Mouse (Mus musculus): ENCODE data around the gene Inafm2. TPM values are rescaled to one million over a fixed set of nuclear protein-coding genes. Genes with fewer than 3 reads are reported as not detected.

The Inafm2 gene
- polyA plus RNA-seq, 1 experiment, result 8.7 TPM

GRCm38 (mm10) chr2:118779504-118780480 lies 34.2 kb downstream of the Inafm2 start, which contains the start of gene Disp2:
Disp2 (plus strand) TSS chr2:118779719.
- DNase-seq (ENCODE audit: low read depth in 1 of 2, low spot score in 2 of 2), result peak; percentile 39 to 81
- Histone ChIP-seq H3K27me3 (ENCODE audit: control insufficient read depth, insufficient read depth, low read length) (no peaks in the 10 kb centered on the region), H3K27ac (ENCODE audit: insufficient read depth, low read length) (no peak within 1 kb of the TSS), H3K4me3 (ENCODE audit: extremely low read depth, insufficient read depth, insufficient read length) (peak within 1 kb of the TSS; percentile 28; the same call in 1 of the 2 replicates), H3K36me3 (ENCODE audit: control insufficient read depth, insufficient read depth, low read length) (no peaks in the 10 kb centered on the region), H3K4me1 (ENCODE audit: control insufficient read depth, insufficient read depth, insufficient read length) (no peaks in the 10 kb centered on the region; the same call in 1 of the 2 replicates)
- 12% methylated on average over 39 of the region's 39 CpGs for WGBS
- TF ChIP-seq CTCF (IDR thresholded peaks at IDR 0.05; ENCODE audit: extremely low read depth, insufficient read depth, insufficient read length, insufficient replicate concordance) (no peak), POLR2A (IDR thresholded peaks at IDR 0.05; ENCODE audit: low read depth, low read length) (no peak)

GRCm38 (mm10) chr2:118781115-118781514 lies 35.6 kb downstream of the Inafm2 start:
- Histone ChIP-seq H3K36me3 (ENCODE audit: control insufficient read depth, insufficient read depth, low read length) (no peaks in the 10 kb centered on the region), H3K27ac (ENCODE audit: insufficient read depth, low read length) (no peak overlapping the region), H3K27me3 (ENCODE audit: control insufficient read depth, insufficient read depth, low read length) (no peaks in the 10 kb centered on the region), H3K4me3 (ENCODE audit: extremely low read depth, insufficient read depth, insufficient read length) (no peak overlapping the region), H3K4me1 (ENCODE audit: control insufficient read depth, insufficient read depth, insufficient read length) (no peaks in the 10 kb centered on the region; the same call in 1 of the 2 replicates)
- TF ChIP-seq CTCF (IDR thresholded peaks at IDR 0.05; ENCODE audit: extremely low read depth, insufficient read depth, insufficient read length, insufficient replicate concordance), result no peak
- no peak for TF ChIP-seq POLR2A (IDR thresholded peaks at IDR 0.05; ENCODE audit: low read depth, low read length)
- WGBS, result 65% methylated on average over 1 of the region's 1 CpGs
- no peak for DNase-seq (ENCODE audit: low read depth in 1 of 2, low spot score in 2 of 2)

- H3K27me3 ChIP-seq (ENCODE audit: control insufficient read depth, insufficient read depth, low read length), result no peaks in the 10 kb centered on the region
- no peak overlapping the region for H3K4me3 ChIP-seq (ENCODE audit: extremely low read depth, insufficient read depth, insufficient read length)
- WGBS, result 53% methylated on average over 4 of the region's 4 CpGs
- DNase-seq (ENCODE audit: low read depth in 1 of 2, low spot score in 2 of 2), result no peak
- no peaks in the 10 kb centered on the region for H3K36me3 ChIP-seq (ENCODE audit: control insufficient read depth, insufficient read depth, low read length)
- no peak overlapping the region for H3K27ac ChIP-seq (ENCODE audit: insufficient read depth, low read length)
- H3K4me1 ChIP-seq (ENCODE audit: control insufficient read depth, insufficient read depth, insufficient read length), result no peaks in the 10 kb centered on the region; the same call in 1 of the 2 replicates
- TF ChIP-seq CTCF (IDR thresholded peaks at IDR 0.05; ENCODE audit: extremely low read depth, insufficient read depth, insufficient read length, insufficient replicate concordance) (no peak), POLR2A (IDR thresholded peaks at IDR 0.05; ENCODE audit: low read depth, low read length) (no peak)
Measured at GRCm38 (mm10) chr2:118782303-118782702, 36.7 kb downstream of the Inafm2 start.

GRCm38 (mm10) chr2:118783093-118783492 lies 37.5 kb downstream of the Inafm2 start:
- Histone ChIP-seq H3K4me3 (ENCODE audit: extremely low read depth, insufficient read depth, insufficient read length) (no peak overlapping the region), H3K27me3 (ENCODE audit: control insufficient read depth, insufficient read depth, low read length) (no peaks in the 10 kb centered on the region), H3K4me1 (ENCODE audit: control insufficient read depth, insufficient read depth, insufficient read length) (no peaks in the 10 kb centered on the region; the same call in 1 of the 2 replicates), H3K36me3 (ENCODE audit: control insufficient read depth, insufficient read depth, low read length) (no peaks in the 10 kb centered on the region), H3K27ac (ENCODE audit: insufficient read depth, low read length) (no peak overlapping the region)
- TF ChIP-seq POLR2A (IDR thresholded peaks at IDR 0.05; ENCODE audit: low read depth, low read length) (no peak), CTCF (IDR thresholded peaks at IDR 0.05; ENCODE audit: extremely low read depth, insufficient read depth, insufficient read length, insufficient replicate concordance) (no peak)
- WGBS, result 58% methylated on average over 5 of the region's 5 CpGs
- DNase-seq (ENCODE audit: low read depth in 1 of 2, low spot score in 2 of 2), result no peak

- H3K36me3 ChIP-seq (ENCODE audit: control insufficient read depth, insufficient read depth, low read length), result no peaks in the 10 kb centered on the region
- H3K27ac ChIP-seq (ENCODE audit: insufficient read depth, low read length), result no peak overlapping the region
- H3K4me1 ChIP-seq (ENCODE audit: control insufficient read depth, insufficient read depth, insufficient read length), result no peaks in the 10 kb centered on the region; the same call in 1 of the 2 replicates
- no peaks in the 10 kb centered on the region for H3K27me3 ChIP-seq (ENCODE audit: control insufficient read depth, insufficient read depth, low read length)
- DNase-seq (ENCODE audit: low read depth in 1 of 2, low spot score in 2 of 2), result no peak
- WGBS, result 92% methylated on average over 7 of the region's 7 CpGs
- H3K4me3 ChIP-seq (ENCODE audit: extremely low read depth, insufficient read depth, insufficient read length), result no peak overlapping the region
- TF ChIP-seq CTCF (IDR thresholded peaks at IDR 0.05; ENCODE audit: extremely low read depth, insufficient read depth, insufficient read length, insufficient replicate concordance) (no peak), POLR2A (IDR thresholded peaks at IDR 0.05; ENCODE audit: low read depth, low read length) (no peak)
Measured at GRCm38 (mm10) chr2:118783663-118784062, 38.1 kb downstream of the Inafm2 start.

- no peak for DNase-seq (ENCODE audit: low read depth in 1 of 2, low spot score in 2 of 2)
- no peaks in the 10 kb centered on the region for H3K27me3 ChIP-seq (ENCODE audit: control insufficient read depth, insufficient read depth, low read length)
- TF ChIP-seq CTCF (IDR thresholded peaks at IDR 0.05; ENCODE audit: extremely low read depth, insufficient read depth, insufficient read length, insufficient replicate concordance), result no peak
- no peak for TF ChIP-seq POLR2A (IDR thresholded peaks at IDR 0.05; ENCODE audit: low read depth, low read length)
- H3K4me1 ChIP-seq (ENCODE audit: control insufficient read depth, insufficient read depth, insufficient read length), result peaks cover 2% of the 10 kb centered on the region; the same call in 1 of the 2 replicates
- no peak overlapping the region for H3K4me3 ChIP-seq (ENCODE audit: extremely low read depth, insufficient read depth, insufficient read length)
- H3K27ac ChIP-seq (ENCODE audit: insufficient read depth, low read length), result no peak overlapping the region
- WGBS, result 79% methylated on average over 5 of the region's 5 CpGs
- no peaks in the 10 kb centered on the region for H3K36me3 ChIP-seq (ENCODE audit: control insufficient read depth, insufficient read depth, low read length)
Measured at GRCm38 (mm10) chr2:118786525-118786924, 41.0 kb downstream of the Inafm2 start.

Measured in spleen, adult 2 months (tissue).